Mouse (Mus musculus) CH12.LX (cell line): Measurements from ENCODE around the gene Tprkb. TPM values are rescaled to one million over a fixed set of nuclear protein-coding genes. Genes with fewer than 3 reads are reported as not detected.
"Not testable (repeated sequence)": the region's sequence is repeated elsewhere in the genome, so short reads cannot be mapped to it uniquely, and the experiment has no call there.

ENCODE experiments used
- DNase-seq: peaks from one replicate; pipeline ENCODE4 v3.0.0-alpha.2; 2013; ENCODE audit errors: extremely low read depth
- H3K27ac ChIP-seq: 2 replicates; pipeline ENCODE4 v1.5.1; 2012; ENCODE audit warnings: low read depth, mild to moderate bottlenecking, control low read depth, moderate library complexity; ENCODE audit not compliant: insufficient read depth
- H3K27me3 ChIP-seq: replicated peaks from 2 replicates; pipeline ENCODE3; 2012; ENCODE audit warnings: inconsistent platforms
- H3K36me3 ChIP-seq, 2 experiments: replicated peaks in 1 of 2; 2 replicates each; pipeline versions ENCODE3 to v1.6.1; 2012; ENCODE audit warnings: inconsistent platforms in 1 of 2, low read length in 1 of 2, mild to moderate bottlenecking in 1 of 2, mixed read lengths in 1 of 2, moderate library complexity in 1 of 2; ENCODE audit not compliant: control insufficient read depth in 1 of 2, insufficient read depth in 1 of 2
- H3K4me1 ChIP-seq, 2 experiments: 2 replicates each; pipeline ENCODE4 v1.6.1; 2012; ENCODE audit warnings: inconsistent platforms in 1 of 2, moderate library complexity in 1 of 2; ENCODE audit not compliant: insufficient read depth in 2 of 2, control insufficient read depth in 1 of 2
- H3K4me2 ChIP-seq: 2 replicates; pipeline ENCODE4 v1.6.1; 2012; ENCODE audit warnings: low read depth, mild to moderate bottlenecking, control low read depth; ENCODE audit not compliant: poor library complexity, insufficient read depth, severe bottlenecking
- H3K4me3 ChIP-seq, 3 experiments: fragments of 150-350 bp in 1 of 3; sonication (generic) in 1 of 3; replicated peaks in 1 of 3; 2 replicates each; pipeline versions ENCODE3 to v1.5.1; 2011 to 2012; ENCODE audit warnings: low read depth in 2 of 3, low read length in 2 of 3, mild to moderate bottlenecking in 2 of 3, moderate library complexity in 2 of 3, control low read depth in 1 of 3, improper control_type of control experiment in 1 of 3, inconsistent platforms in 1 of 3, mixed read lengths in 1 of 3; ENCODE audit not compliant: poor library complexity in 1 of 3
- H3K79me2 ChIP-seq: replicated peaks from 2 replicates; pipeline ENCODE4 v1.6.1; 2012; ENCODE audit warnings: mild to moderate bottlenecking, moderate library complexity; ENCODE audit not compliant: control insufficient read depth, poor library complexity, insufficient read depth, severe bottlenecking; ENCODE audit errors: extremely low read depth
- H3K9ac ChIP-seq: 2 replicates; pipeline ENCODE4 v1.6.1; 2012; ENCODE audit warnings: low read depth, mild to moderate bottlenecking, control low read depth, moderate library complexity; ENCODE audit not compliant: insufficient read depth
- H3K9me3 ChIP-seq: replicated peaks from 2 replicates; pipeline ENCODE3; 2012; ENCODE audit warnings: low read length, inconsistent platforms, mixed read lengths
- BHLHE40 ChIP-seq: IDR thresholded peaks from 2 replicates; pipeline ENCODE4 v1.6.1; 2011; ENCODE audit warnings: mild to moderate bottlenecking, low read depth, low read length, improper control_type of control experiment
- CTCF ChIP-seq, 2 experiments: IDR thresholded peaks in 1 of 2; conservative IDR thresholded peaks in 1 of 2; 2 replicates each; pipeline ENCODE4 v1.5.1; 2011 to 2012; ENCODE audit warnings: low read depth in 2 of 2, low read length in 2 of 2, improper control_type of control experiment in 1 of 2, inconsistent platforms in 1 of 2, mild to moderate bottlenecking in 1 of 2, moderate library complexity in 1 of 2
- ELF1 ChIP-seq: IDR thresholded peaks from 2 replicates; pipeline ENCODE4 v1.6.1; 2014; ENCODE audit warnings: low read depth, mild to moderate bottlenecking, inconsistent platforms, low read length, improper control_type of control experiment
- HCFC1 ChIP-seq: IDR thresholded peaks from 2 replicates; pipeline ENCODE4 v1.6.1; 2012; ENCODE audit warnings: low read depth, mild to moderate bottlenecking, inconsistent platforms, low read length, improper control_type of control experiment
- KAT2A ChIP-seq: IDR thresholded peaks from 2 replicates; pipeline ENCODE4 v1.6.1; 2012; ENCODE audit warnings: low read length, improper control_type of control experiment, inconsistent platforms; ENCODE audit not compliant: insufficient replicate concordance
- MAX ChIP-seq: IDR thresholded peaks from 2 replicates; pipeline ENCODE4 v1.6.1; 2011; ENCODE audit warnings: low read length, improper control_type of control experiment
- MXI1 ChIP-seq: IDR thresholded peaks from 2 replicates; pipeline ENCODE4 v1.6.1; 2011; ENCODE audit warnings: mild to moderate bottlenecking, low read depth, low read length, improper control_type of control experiment
- MYC ChIP-seq: IDR thresholded peaks from 2 replicates; pipeline ENCODE4 v1.6.1; 2011; ENCODE audit warnings: low read depth, mild to moderate bottlenecking, improper control_type of control experiment, low read length
- NELFE ChIP-seq: IDR thresholded peaks from 2 replicates; pipeline ENCODE4 v1.6.1; 2011; ENCODE audit warnings: low read depth, low read length, improper control_type of control experiment
- NRF1 ChIP-seq: IDR thresholded peaks from 2 replicates; pipeline ENCODE4 v1.6.1; 2014; ENCODE audit warnings: low read depth, mild to moderate bottlenecking, inconsistent platforms, low read length, improper control_type of control experiment, moderate library complexity
- POLR2A ChIP-seq: IDR thresholded peaks from 2 replicates; pipeline ENCODE4 v1.6.1; 2011; ENCODE audit warnings: low read depth, mild to moderate bottlenecking, improper control_type of control experiment, low read length
- POLR2AphosphoS2 ChIP-seq: IDR thresholded peaks from 2 replicates; pipeline ENCODE4 v1.6.1; 2011; ENCODE audit warnings: low read depth, low read length, improper control_type of control experiment
- SIN3A ChIP-seq: IDR thresholded peaks from 2 replicates; pipeline ENCODE4 v1.6.1; 2012; ENCODE audit warnings: low read length, improper control_type of control experiment, inconsistent platforms
- TBP ChIP-seq: conservative IDR thresholded peaks from 2 replicates; pipeline ENCODE4 v1.6.1; 2011; ENCODE audit warnings: low read depth, low read length, improper control_type of control experiment
- TCF12 ChIP-seq: IDR thresholded peaks from 2 replicates; pipeline ENCODE4 v1.6.1; 2014; ENCODE audit warnings: low read depth, mild to moderate bottlenecking, inconsistent platforms, low read length, improper control_type of control experiment
- UBTF ChIP-seq: IDR thresholded peaks from 2 replicates; pipeline ENCODE4 v1.6.1; 2012; ENCODE audit warnings: low read depth, mild to moderate bottlenecking, inconsistent platforms, low read length, improper control_type of control experiment, moderate library complexity
- ZKSCAN1 ChIP-seq: IDR thresholded peaks from 2 replicates; pipeline ENCODE4 v1.6.1; 2012; ENCODE audit warnings: low read depth, inconsistent platforms, low read length, improper control_type of control experiment, borderline replicate concordance
- ZMIZ1 ChIP-seq: IDR thresholded peaks from 2 replicates; pipeline ENCODE4 v1.6.1; 2012; ENCODE audit warnings: low read depth, mild to moderate bottlenecking, inconsistent platforms, low read length, improper control_type of control experiment
- ZNF384 ChIP-seq: IDR thresholded peaks from 2 replicates; pipeline ENCODE4 v1.6.1; 2012; ENCODE audit warnings: low read depth, low read length, improper control_type of control experiment, inconsistent platforms
- dilution Hi-C: fragments of 300-500 bp; cut with MboI; formaldehyde crosslinking; loops from 2 replicates; pipeline ENCODE4 v1.14.3; 2020; ENCODE audit warnings: low sequenced_read_pairs; ENCODE audit not compliant: extremely low pct_unique_long_range_greater_than_20kb, extremely low pct_ligation_motif_present
- in situ Hi-C: fragments of 300-500 bp; cut with MboI; formaldehyde crosslinking; loops from 3 replicates; pipeline ENCODE4 v1.14.3; 2019; ENCODE audit warnings: low sequenced_read_pairs, low pct_ligation_motif_present, low pct_unique_long_range_greater_than_20kb, mixed read lengths
- polyA plus RNA-seq: library from polyadenylated mRNA; unstranded; fragments of >175 nt; gene quantifications from 2 replicates; pipeline ENCODE4 v1.2.1, GENCODE M21; 2012; ENCODE audit warnings: low read depth; ENCODE audit not compliant: insufficient read length
- total RNA-seq, 2 experiments: library from RNA; depleted of rRNA; stranded (reverse); fragments of 300-350 nt in 1 of 2; fragments of >200 nt in 1 of 2; gene quantifications; 2 replicates each; pipeline ENCODE4 v1.2.3; 2012 to 2014

Gene Tprkb
- total and polyA plus RNA-seq, 3 experiments = 21.2 to 59.8 (median 39.7) TPM

GRCm38 (mm10) chr6:85915539-85916513, 4.2 kb downstream of the Tprkb start, which contains the start of gene Nat8f1:
Nat8f1 (minus strand) TSS chr6:85915687.
- H3K79me2 ChIP-seq, H3K27me3 ChIP-seq, dilution Hi-C loops, H3K9me3 ChIP-seq, H3K4me1 ChIP-seq: not testable (repeated sequence)
- Histone ChIP-seq H3K36me3 (peaks cover 0 to 21% of the 10 kb centered on the region in 2 experiments), H3K9ac (peak within 1 kb of the TSS; percentile 94), H3K27ac (peak within 1 kb of the TSS; percentile 72), H3K4me2 (peak within 1 kb of the TSS; percentile 73), H3K4me3 (peak within 1 kb of the TSS; percentile 69 to 95 (median 78))
- in situ Hi-C loops = loop anchor here (25.0 kb wide), 2 partner anchors 329 to 454 kb away; partner anchors contain the start of genes Alms1, Cct7 and Pradc1
- peak; percentile 85 for DNase-seq
- peak; percentile 74 for TF ChIP-seq SIN3A
- peak in 1 of 2 experiments; percentile 56; a peak in 2 of 4 replicates for TF ChIP-seq CTCF (conservative IDR thresholded peaks at IDR 0.05 in 1 of 2, IDR thresholded peaks at IDR 0.05 in 1 of 2; ENCODE audit: low read depth in 2 of 2, low read length in 2 of 2)
- peak; percentile 84 for TF ChIP-seq TBP
- TF ChIP-seq KAT2A = 0 out of 2 replicates have a peak, but pooled peaks have one; percentile 13
- 0 out of 2 replicates have a peak, but pooled peaks have one; percentile 12 for TF ChIP-seq NRF1
- peak; percentile 51; the same call in 1 of the 2 replicates for TF ChIP-seq NELFE
- peak; percentile 85 for TF ChIP-seq UBTF
- TF ChIP-seq POLR2AphosphoS2 = 0 out of 2 replicates have a peak, but pooled peaks have one; percentile 43
- peak; percentile 65 for TF ChIP-seq HCFC1
- peak; percentile 55 for TF ChIP-seq BHLHE40
- peak; percentile 55; the same call in 1 of the 2 replicates for TF ChIP-seq TCF12
- peak; percentile 77 for TF ChIP-seq POLR2A
- TF ChIP-seq ELF1 = peak; percentile 86
- peak; percentile 59; the same call in 1 of the 2 replicates for TF ChIP-seq MYC
- TF ChIP-seq MAX = peak; percentile 53; the same call in 1 of the 2 replicates
- TF ChIP-seq ZMIZ1 = peak; percentile 37; the same call in 1 of the 2 replicates
- TF ChIP-seq MXI1 = peak; percentile 67

- Histone ChIP-seq H3K36me3 (peaks cover 2 to 25% of the 10 kb centered on the region in 2 experiments), H3K27me3 (no peaks in the 10 kb centered on the region)
- TF ChIP-seq ZNF384 (0 out of 2 replicates have a peak, but pooled peaks have one; percentile 21), MAX (no peak), ZKSCAN1 (no peak)
- TF ChIP-seq, all 38 proteins: peak for 1
- peak overlapping the region; percentile 29 for H3K4me2 ChIP-seq
- in situ Hi-C loops (loop anchor here (25.0 kb wide), 2 partner anchors 329 to 454 kb away; partner anchors contain the start of genes Alms1, Cct7 and Pradc1), dilution Hi-C loops (no loop called here)
- peaks cover 0 to 6% of the 10 kb centered on the region in 2 experiments; a peak in 1 of 4 replicates for H3K4me1 ChIP-seq
- H3K27ac ChIP-seq = no peak overlapping the region
- H3K4me3 ChIP-seq = peak overlapping the region; percentile 64 to 69 (median 68)
- DNase-seq = no peak
- H3K79me2 ChIP-seq = 0 out of 2 replicates have a peak, but pooled peaks cover 6% of the 10 kb centered on the region
- no peaks in the 10 kb centered on the region for H3K9me3 ChIP-seq
- peak overlapping the region; percentile 94 for H3K9ac ChIP-seq
Observed at GRCm38 (mm10) chr6:85916596-85916995, 4.9 kb downstream of the Tprkb start.

- in situ Hi-C loops = loop anchor here (25.0 kb wide), 2 partner anchors 331 to 456 kb away; partner anchors contain the start of genes Alms1, Cct7 and Pradc1
- H3K4me2 ChIP-seq, H3K27ac ChIP-seq, H3K9ac ChIP-seq, H3K79me2 ChIP-seq, H3K27me3 ChIP-seq, H3K4me3 ChIP-seq, dilution Hi-C loops, H3K4me1 ChIP-seq, DNase-seq, H3K9me3 ChIP-seq: not testable (repeated sequence)
- H3K36me3 ChIP-seq = peaks cover 5 to 40% of the 10 kb centered on the region in 2 experiments
Observed at GRCm38 (mm10) chr6:85918341-85918740, 6.7 kb downstream of the Tprkb start.
